Mouse (Mus musculus) colon, adult 2 months (tissue): ENCODE results near the gene Bst2. TPM values are rescaled to one million over a fixed set of nuclear protein-coding genes. Genes with fewer than 3 reads are reported as not detected.

ENCODE experiments used
- polyA plus RNA-seq: library from polyadenylated mRNA; depleted of rRNA; stranded (reverse); fragments of >200 nt; gene quantifications from 2 replicates; pipeline ENCODE4 v1.2.3, GENCODE M21; 2012; rRNA removed

Gene Bst2
- 152 and 173 TPM in 2 replicates for polyA plus RNA-seq

GRCm38 (mm10) chr8:71537028-71537867 lies at the start of gene Bst2:
Gene Bst2, minus strand, starts transcription at chr8:71537456.

GRCm38 (mm10) chr8:71568387-71568937 lies 31.2 kb upstream of the Bst2 start, which contains the start of gene Slc27a1:
Gene Slc27a1, plus strand, starts transcription at chr8:71568882.

GRCm38 (mm10) chr8:71566501-71566900 lies 29.2 kb upstream of the Bst2 start, which contains the start of gene Nxnl1:
Gene Nxnl1, minus strand, starts transcription at chr8:71566601.

GRCm38 (mm10) chr8:71558071-71558957 lies 21.1 kb upstream of the Bst2 start, which contains the start of gene Tmem221:
Gene Tmem221, minus strand, starts transcription at chr8:71558871.

GRCm38 (mm10) chr8:71542632-71543343 lies 5.5 kb upstream of the Bst2 start, which contains the start of gene Mvb12a:
Gene Mvb12a, plus strand, starts transcription at chr8:71542922.

GRCm38 (mm10) chr8:71525226-71526050 lies 11.8 kb downstream of the Bst2 start, which contains the start of gene Ccdc194:
Gene Ccdc194, minus strand, starts transcription at chr8:71525711.

GRCm38 (mm10) chr8:71511644-71512043 lies 25.6 kb downstream of the Bst2 start, which contains the start of gene Plvap:
Gene Plvap, minus strand, starts transcription at chr8:71511752.

GRCm38 (mm10) chr8:71487691-71488445 lies 49.4 kb downstream of the Bst2 start, which contains the start of gene Gtpbp3:
Gene Gtpbp3, plus strand, starts transcription at chr8:71488103.

DNA sequence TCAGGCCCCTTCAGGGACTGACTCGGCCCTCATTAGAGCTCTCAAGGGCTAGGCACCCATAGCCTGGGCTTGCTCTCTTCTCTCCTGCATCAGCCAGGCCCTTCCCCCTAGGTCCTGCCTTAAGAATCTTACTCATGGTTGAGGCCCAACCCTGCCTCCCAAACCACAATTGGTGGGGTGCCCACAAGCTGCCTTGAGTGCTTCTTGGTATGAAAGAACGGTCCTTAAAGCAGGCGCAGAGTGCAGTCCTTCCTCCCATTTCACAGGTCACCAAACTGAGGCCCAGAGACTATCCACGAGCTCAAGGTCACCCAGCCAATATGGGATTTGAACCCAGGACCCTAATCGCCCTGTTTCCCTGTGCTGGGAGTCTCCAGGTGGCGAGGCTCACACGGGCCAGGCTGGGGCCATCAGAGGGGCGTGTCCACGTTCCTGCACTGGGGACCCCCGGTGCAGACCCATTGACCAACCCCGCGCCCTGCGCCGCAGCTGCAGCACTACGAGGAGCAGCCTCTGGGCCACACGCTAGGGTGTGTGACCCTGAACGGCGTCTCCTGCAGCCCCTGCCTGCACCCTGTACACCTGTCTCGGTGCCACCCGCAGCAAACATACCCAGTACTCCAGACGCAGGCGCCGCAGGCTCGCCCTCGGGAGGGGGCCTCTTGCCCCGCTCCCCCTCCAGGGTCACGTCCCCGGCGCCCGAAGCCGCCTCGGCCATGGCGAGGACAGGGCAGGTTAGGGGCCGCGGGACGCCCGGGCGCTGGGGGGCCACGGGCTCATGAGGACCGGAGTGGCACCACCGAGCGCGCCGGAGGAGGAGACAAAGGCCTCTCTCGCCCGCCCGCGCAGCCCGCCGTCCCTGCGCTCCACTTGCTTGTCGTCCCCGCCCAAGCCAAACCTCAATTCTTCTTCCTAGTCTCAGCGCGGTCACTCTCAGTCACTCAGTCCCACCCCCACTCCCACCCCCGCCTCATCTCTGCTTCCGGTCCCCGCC lies 51.8 kb downstream of the Bst2 start, which contains the start of gene Ano8:
Gene Ano8 (minus strand): TSS at position 822 of the 994 bp plus-strand sequence.

Other genes starting within 250 kb of the Bst2 start
- gene Use1, start 170.6 kb downstream of the Bst2 start, polyA plus RNA-seq = 119 and 126 TPM in 2 replicates
- gene Ocel1, start 166.2 kb downstream of the Bst2 start, polyA plus RNA-seq = 27.3 and 51.2 TPM in 2 replicates
- 411 and 497 TPM in 2 replicates for gene Nr2f6, start 155.5 kb downstream of the Bst2 start, polyA plus RNA-seq
- 9.9 and 11.4 TPM in 2 replicates for gene Ushbp1, start 141.7 kb downstream of the Bst2 start, polyA plus RNA-seq
- 137 and 140 TPM in 2 replicates for gene Babam1, start 140.6 kb downstream of the Bst2 start, polyA plus RNA-seq
- 20.1 and 26.5 TPM in 2 replicates for gene Ankle1, start 131.4 kb downstream of the Bst2 start, polyA plus RNA-seq
- 48.1 and 60.2 TPM in 2 replicates for gene Abhd8, start 73.8 kb downstream of the Bst2 start, polyA plus RNA-seq
- 177 and 193 TPM in 2 replicates for gene Mrpl34, start 72.5 kb downstream of the Bst2 start, polyA plus RNA-seq
- gene Dda1, start 68.3 kb downstream of the Bst2 start, polyA plus RNA-seq = 91.4 and 116 TPM in 2 replicates
- gene Ano8, start 51.5 kb downstream of the Bst2 start, polyA plus RNA-seq = 26.9 and 33.6 TPM in 2 replicates
- 41.9 and 45.0 TPM in 2 replicates for gene Gtpbp3, start 49.4 kb downstream of the Bst2 start, polyA plus RNA-seq
- gene Plvap, start 25.7 kb downstream of the Bst2 start, polyA plus RNA-seq = 241 and 256 TPM in 2 replicates
- not detected in 2 replicates for gene Ccdc194, start 11.7 kb downstream of the Bst2 start, polyA plus RNA-seq
- gene Mvb12a, start 5.5 kb upstream of the Bst2 start, polyA plus RNA-seq = 211 and 221 TPM in 2 replicates
- 0.60 and 1.3 TPM in 2 replicates for gene Tmem221, start 21.4 kb upstream of the Bst2 start, polyA plus RNA-seq
- not detected in 2 replicates for gene Nxnl1, start 29.1 kb upstream of the Bst2 start, polyA plus RNA-seq
- gene Slc27a1, start 31.4 kb upstream of the Bst2 start, polyA plus RNA-seq = 99.3 and 110 TPM in 2 replicates
- gene Pgls, start 54.7 kb upstream of the Bst2 start, polyA plus RNA-seq = 232 and 268 TPM in 2 replicates
- gene Fam129c, start 60.2 kb upstream of the Bst2 start, polyA plus RNA-seq = 6.0 and 7.6 TPM in 2 replicates
- 120 and 129 TPM in 2 replicates for gene Colgalt1, start 73.5 kb upstream of the Bst2 start, polyA plus RNA-seq
- gene Unc13a, start 134.3 kb upstream of the Bst2 start, polyA plus RNA-seq = 2.2 and 3.2 TPM in 2 replicates
- gene Jak3, start 138.8 kb upstream of the Bst2 start, polyA plus RNA-seq = 18.7 and 23.3 TPM in 2 replicates
- 11.6 and 16.8 TPM in 2 replicates for gene Insl3, start 151.8 kb upstream of the Bst2 start, polyA plus RNA-seq
- gene B3gnt3, start 164.3 kb upstream of the Bst2 start, polyA plus RNA-seq = 298 and 338 TPM in 2 replicates
- gene Fcho1, start 188.3 kb upstream of the Bst2 start, polyA plus RNA-seq = 32.7 and 32.9 TPM in 2 replicates